Mouse (Mus musculus) bone marrow, adult 2 months (tissue): ENCODE results near the gene Pik3r1. TPM values are rescaled to one million over a fixed set of nuclear protein-coding genes. Genes with fewer than 3 reads are reported as not detected.

Source experiments
- H3K27ac ChIP-seq: fragments of 200-500 bp; 2 replicates; pipeline ENCODE4 v1.5.1; 2012; ENCODE audit warnings: low read depth, mild to moderate bottlenecking, control low read depth, inconsistent platforms, low read length; ENCODE audit not compliant: control insufficient read depth, poor library complexity, insufficient read depth
- H3K4me1 ChIP-seq: fragments of 200-500 bp; 2 replicates; pipeline ENCODE4 v1.6.1; 2011; ENCODE audit warnings: low read length; ENCODE audit not compliant: control insufficient read depth, insufficient read depth
- H3K4me3 ChIP-seq: fragments of 200-500 bp; replicated peaks from 2 replicates; pipeline ENCODE3; 2011; ENCODE audit warnings: mild to moderate bottlenecking, low read depth, low read length, control low read depth; ENCODE audit not compliant: control insufficient read depth
- CTCF ChIP-seq: fragments of 200-500 bp; IDR thresholded peaks from 2 replicates; pipeline ENCODE4 v1.5.1; 2011; ENCODE audit warnings: low read length, control low read depth; ENCODE audit not compliant: control insufficient read depth, insufficient read depth
- POLR2A ChIP-seq: fragments of 200-500 bp; IDR thresholded peaks from 2 replicates; pipeline ENCODE4 v1.6.1; 2011; ENCODE audit warnings: low read depth, mild to moderate bottlenecking, control low read depth, low read length, borderline replicate concordance; ENCODE audit not compliant: control insufficient read depth
- WGBS: fragments of 180-500 bp; shearing (Covaris S2); methylation state at CpG from one replicate; pipeline ENCODE4 v1.1.7; 2018; 5-methylcytosine and 5-hydroxymethylcytosine counted together
- polyA plus RNA-seq: library from polyadenylated mRNA; stranded (reverse); fragments of >200 nt; gene quantifications from 2 replicates; pipeline ENCODE4 v1.2.4, GENCODE M21; 2011; ENCODE audit warnings: low replicate concordance; ENCODE audit not compliant: missing spikeins, insufficient read depth, insufficient read length

The Pik3r1 gene
- polyA plus RNA-seq, 1 experiment = 34.7 TPM

DNA sequence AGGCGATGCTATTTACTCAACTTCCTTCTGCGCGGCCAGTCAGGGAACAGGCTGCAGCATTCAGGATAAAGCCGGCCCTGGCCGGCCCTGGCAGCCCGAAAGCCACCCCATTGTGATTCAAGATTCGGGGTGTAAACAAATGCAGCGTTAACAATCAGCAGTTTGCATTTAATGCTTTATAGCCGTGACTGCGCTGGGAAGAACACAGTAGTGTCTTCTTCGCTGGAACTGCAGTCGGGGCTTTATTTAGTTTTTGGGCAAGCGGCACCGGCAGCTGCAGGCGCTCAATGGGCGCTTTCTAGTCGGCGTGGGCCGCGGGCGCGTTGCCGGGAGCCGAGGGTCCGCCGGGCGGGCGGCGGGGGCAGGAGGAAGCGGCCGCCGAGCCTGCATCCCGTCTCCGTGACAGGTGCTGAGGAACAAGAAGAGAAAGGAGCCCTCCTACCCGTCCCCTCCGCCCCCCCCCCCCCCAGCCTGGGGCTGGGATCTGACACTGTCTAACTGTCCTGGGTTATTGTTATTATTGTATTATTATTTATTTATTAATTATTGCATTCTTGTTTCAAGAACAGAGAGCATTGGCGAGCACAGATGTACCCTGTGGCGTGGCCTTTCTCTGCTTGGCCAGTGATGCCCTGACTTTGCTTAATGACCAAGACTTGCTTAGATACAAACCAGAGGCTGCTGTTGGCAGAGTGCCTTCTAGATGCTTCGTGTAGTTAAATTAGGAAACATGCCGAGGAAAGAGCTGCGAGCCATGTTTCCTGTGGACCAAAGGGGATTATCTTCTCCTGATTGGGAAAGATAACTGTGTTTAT lies 33.6 kb upstream of the Pik3r1 start:
- H3K4me1 ChIP-seq = 0 out of 2 replicates have a peak, but pooled peaks cover 1% of the 10 kb centered on the region
- TF ChIP-seq POLR2A (no peak), CTCF (no peak)
- 0 out of 2 replicates have a peak overlapping the region, but pooled peaks have one; percentile 15 for H3K27ac ChIP-seq
- WGBS = 3% methylated on average over 41 of the region's 41 CpGs
- peak overlapping the region; percentile 9 for H3K4me3 ChIP-seq

DNA sequence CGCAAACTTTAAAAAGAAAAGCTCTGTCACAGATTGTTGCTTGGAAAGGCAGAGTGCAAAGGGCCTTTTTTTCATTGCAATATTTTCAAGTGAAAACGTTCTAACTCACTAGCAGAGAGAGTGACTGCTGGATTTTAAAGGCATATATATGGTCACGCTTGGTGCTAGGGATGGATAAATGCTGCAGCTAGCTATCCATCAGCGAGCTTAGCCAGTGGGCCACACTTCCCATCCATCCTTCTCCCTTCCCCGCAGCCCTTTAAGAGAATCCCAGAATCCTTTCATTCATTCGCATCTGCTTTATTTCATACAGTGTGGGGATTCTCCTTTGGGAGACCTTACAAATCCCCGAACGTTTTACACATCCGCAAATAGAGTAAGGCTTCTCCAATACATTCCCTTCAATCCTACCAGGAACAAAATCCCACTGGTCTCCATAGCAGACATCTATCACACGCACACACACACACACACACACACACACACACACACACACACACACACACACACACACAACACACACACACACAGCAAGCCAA lies 32.9 kb upstream of the Pik3r1 start:
- H3K27ac ChIP-seq = no peak overlapping the region
- TF ChIP-seq POLR2A = no peak
- TF ChIP-seq CTCF = no peak
- 63% methylated on average over 10 of the region's 10 CpGs for WGBS
- H3K4me3 ChIP-seq = peak overlapping the region; percentile 9
- H3K4me1 ChIP-seq = 0 out of 2 replicates have a peak, but pooled peaks cover 1% of the 10 kb centered on the region

GRCm38 (mm10) chr13:101800021-101800596 lies 32.1 kb upstream of the Pik3r1 start:
- 83% methylated on average over 13 of the region's 13 CpGs for WGBS
- H3K4me3 ChIP-seq = no peak overlapping the region
- no peak for TF ChIP-seq CTCF
- no peak overlapping the region for H3K27ac ChIP-seq
- 0 out of 2 replicates have a peak, but pooled peaks cover 1% of the 10 kb centered on the region for H3K4me1 ChIP-seq

GRCm38 (mm10) chr13:101799318-101799717 lies 31.3 kb upstream of the Pik3r1 start:
- TF ChIP-seq CTCF (no peak), POLR2A (no peak)
- WGBS = 49% methylated on average over 2 of the region's 2 CpGs

DNA sequence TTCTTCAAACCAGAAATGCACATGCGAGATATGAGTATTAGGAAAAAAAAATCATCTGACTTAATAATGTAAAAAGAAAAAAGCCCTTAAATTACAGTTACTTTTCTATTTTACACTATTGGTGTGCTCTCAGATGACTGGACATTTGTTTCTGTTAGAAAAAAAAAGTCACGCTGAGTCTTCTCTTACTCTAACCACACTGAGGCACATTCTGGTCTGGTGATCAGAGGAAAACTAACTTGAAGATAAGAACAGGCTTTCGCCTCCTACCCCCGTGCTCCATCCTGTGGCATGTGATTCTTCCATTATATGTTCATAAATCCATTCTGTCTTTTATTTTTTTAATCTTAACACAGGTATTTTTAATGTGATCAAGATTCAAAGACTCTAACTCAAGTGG lies 30.5 kb upstream of the Pik3r1 start:
- WGBS = 58% methylated on average over 4 of the region's 4 CpGs
- no peak for TF ChIP-seq POLR2A
- TF ChIP-seq CTCF = no peak
- Histone ChIP-seq H3K4me1 (0 out of 2 replicates have a peak, but pooled peaks cover 1% of the 10 kb centered on the region), H3K4me3 (no peak overlapping the region), H3K27ac (no peak overlapping the region)

More at GRCm38 (mm10) chr13:101799318-101799717, 31.3 kb upstream of the Pik3r1 start:
- Histone ChIP-seq H3K27ac (no peak overlapping the region), H3K4me3 (no peak overlapping the region), H3K4me1 (0 out of 2 replicates have a peak, but pooled peaks cover 1% of the 10 kb centered on the region)

DNA sequence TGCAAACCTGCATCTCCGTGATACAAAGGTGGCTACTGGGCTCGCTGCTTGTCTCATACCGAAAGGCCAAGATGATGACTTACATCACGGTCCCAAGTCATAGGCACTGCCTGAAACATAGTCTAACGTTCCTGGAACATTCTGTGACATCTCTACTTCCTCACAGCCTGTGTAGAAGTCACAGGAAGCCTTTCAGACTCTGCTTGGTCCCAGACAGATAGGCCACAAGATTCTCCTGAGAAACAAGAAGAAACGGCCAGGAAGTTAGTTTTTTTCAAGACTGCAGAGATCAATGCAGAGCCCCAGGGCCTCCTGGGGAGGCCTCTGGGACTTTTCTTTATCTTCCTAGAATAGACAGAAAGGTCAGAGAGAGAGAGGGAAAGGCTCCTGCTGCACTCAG lies 29.0 kb upstream of the Pik3r1 start:
- 0 out of 2 replicates have a peak, but pooled peaks cover 1% of the 10 kb centered on the region for H3K4me1 ChIP-seq
- WGBS = 24% methylated on average over 6 of the region's 6 CpGs
- TF ChIP-seq POLR2A = no peak
- no peak for TF ChIP-seq CTCF
- no peak overlapping the region for H3K4me3 ChIP-seq
- H3K27ac ChIP-seq = no peak overlapping the region

DNA sequence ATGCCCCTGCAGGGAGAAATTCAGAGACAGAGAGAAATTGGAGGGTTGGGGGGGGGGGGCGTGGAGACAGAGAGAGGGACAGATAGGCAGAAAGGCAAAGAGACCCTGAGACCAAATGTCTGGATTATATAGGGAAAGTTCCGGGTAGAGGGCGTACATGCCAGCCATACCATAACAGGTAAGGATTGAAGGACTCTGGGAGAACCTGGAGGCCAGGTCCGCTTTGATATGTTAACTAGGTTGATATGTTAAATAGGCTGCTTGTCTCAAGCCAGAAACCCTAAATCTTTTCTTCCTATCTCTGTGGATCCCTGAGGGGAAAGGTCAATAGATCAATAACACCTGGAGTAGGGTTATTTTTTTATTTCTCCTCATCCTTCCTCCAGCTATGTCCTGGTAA lies 17.7 kb upstream of the Pik3r1 start:
- TF ChIP-seq POLR2A = no peak
- TF ChIP-seq CTCF = no peak
- 90% methylated on average over 4 of the region's 4 CpGs for WGBS
- Histone ChIP-seq H3K4me3 (no peak overlapping the region), H3K27ac (no peak overlapping the region), H3K4me1 (no peaks in the 10 kb centered on the region)

DNA sequence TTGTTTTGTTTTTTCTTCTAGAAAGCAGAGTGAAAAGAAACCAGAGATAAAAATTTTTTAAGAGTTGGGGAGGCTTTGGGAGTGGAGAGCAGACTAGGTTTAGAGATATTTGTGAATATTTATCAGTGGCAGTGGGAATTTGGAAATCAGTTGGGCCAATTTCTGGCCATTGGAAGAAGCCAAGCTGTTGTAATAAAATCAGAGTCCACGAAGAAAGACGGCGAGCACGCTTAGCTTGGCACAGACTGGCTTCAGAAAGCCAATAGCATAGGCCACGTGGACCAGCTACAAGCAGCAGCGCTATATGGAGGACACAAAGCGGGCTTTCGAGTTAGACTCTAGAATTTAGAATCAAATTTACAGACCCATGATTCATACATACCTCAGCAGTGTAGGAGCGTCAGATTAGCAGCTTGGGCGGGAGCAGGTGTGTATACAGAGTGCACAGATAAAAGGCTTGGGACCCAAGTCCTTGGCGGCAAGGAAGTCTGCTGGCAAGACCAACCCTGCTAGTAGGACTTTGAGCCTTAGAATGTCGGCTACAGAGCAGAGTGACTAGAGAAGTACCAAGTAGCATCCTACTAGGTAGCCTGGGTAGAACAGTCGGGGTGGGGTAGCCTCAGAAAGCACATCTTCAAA lies 16.8 kb upstream of the Pik3r1 start:
- no peak for TF ChIP-seq CTCF
- no peak for TF ChIP-seq POLR2A
- H3K4me1 ChIP-seq = no peaks in the 10 kb centered on the region
- no peak overlapping the region for H3K27ac ChIP-seq
- WGBS = 88% methylated on average over 13 of the region's 13 CpGs
- no peak overlapping the region for H3K4me3 ChIP-seq
